Mouse (Mus musculus): ENCODE measurements around the gene Znhit2.
"Not testable (repeated sequence)": the region's sequence is repeated elsewhere in the genome, so short reads cannot be mapped to it uniquely, and the experiment has no call there.

Gene Znhit2

GRCm38 (mm10) chr19:6061021-6061533 lies at the start of gene Znhit2:
Znhit2 (plus strand) TSS chr19:6061192.
- in situ Hi-C loops (cut with MboI, MseI), result no loop called here

GRCm38 (mm10) chr19:6013691-6014090 lies 47.3 kb upstream of the Znhit2 start:
- in situ Hi-C loops (cut with MboI, MseI), result no loop called here

DNA sequence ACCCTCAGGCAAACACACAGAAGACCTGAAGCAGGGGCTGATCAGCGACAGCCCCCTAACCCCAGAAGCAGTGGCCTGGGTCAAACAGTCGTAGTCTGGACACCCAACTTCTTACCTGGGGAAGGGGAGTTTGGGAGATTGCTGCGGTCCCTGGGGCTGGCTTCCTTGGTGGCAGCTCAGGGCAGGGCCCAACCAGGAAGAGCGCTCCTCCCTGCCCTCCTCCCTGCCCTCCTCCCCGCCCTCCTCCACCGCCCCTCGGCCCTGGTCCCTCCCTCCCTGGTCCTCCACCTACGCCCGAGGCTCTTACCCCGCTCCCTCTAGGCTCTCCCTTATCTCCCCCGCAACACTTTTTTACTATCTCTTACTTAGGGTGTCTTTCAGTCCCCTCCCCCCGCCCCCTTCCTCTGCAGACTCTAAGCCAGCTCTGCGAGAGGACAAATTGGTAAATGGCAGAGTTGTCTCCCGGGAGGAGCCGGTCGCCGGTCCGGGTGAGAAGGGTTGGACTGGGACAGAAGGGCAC lies 45.9 kb upstream of the Znhit2 start:
- in situ Hi-C loops (cut with MboI, MseI), result no loop called here

DNA sequence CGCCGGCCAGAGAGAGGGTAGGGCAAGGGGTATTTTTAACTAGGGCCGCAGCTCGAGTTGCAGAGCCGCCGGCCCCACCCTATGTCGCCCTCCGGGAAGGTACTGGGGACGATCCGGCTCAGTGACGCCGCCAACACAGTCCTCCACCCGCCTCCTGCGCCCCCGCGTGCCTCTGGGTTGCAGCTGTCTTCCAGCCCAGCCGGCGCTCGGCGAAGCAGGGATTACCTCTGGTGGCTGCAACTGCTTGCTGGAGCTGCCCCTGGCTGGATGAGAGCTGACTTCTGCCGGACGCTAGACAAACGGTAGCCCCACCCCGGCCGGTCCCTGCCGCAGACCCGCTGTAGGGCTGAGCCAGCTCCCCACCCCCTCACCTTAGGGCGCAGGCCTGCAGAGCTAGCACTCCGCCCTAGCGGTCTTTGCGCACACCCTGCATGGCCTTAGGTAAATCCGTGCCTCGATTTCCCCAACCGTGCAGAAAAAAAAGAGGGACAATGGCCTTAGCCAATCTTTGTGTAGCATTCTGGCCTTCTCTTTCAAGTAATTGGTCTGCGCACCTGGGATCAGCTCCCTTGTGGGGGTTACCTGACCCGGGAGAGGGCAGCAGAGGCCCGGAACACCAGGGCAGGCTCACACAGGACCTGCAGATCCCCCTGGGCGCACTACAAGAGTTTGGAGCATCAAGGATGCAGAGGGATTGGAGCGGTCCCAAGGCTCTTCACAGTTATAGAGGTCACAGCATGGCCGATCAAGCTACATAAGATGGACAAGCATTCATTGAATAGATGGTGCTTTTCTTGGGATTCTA lies 45.3 kb upstream of the Znhit2 start, which contains the start of gene Capn1:
TSS of gene Capn1 (minus strand) at position 387 of the 805 bp plus-strand sequence.
- in situ Hi-C loops (cut with MboI, MseI), result no loop called here

DNA sequence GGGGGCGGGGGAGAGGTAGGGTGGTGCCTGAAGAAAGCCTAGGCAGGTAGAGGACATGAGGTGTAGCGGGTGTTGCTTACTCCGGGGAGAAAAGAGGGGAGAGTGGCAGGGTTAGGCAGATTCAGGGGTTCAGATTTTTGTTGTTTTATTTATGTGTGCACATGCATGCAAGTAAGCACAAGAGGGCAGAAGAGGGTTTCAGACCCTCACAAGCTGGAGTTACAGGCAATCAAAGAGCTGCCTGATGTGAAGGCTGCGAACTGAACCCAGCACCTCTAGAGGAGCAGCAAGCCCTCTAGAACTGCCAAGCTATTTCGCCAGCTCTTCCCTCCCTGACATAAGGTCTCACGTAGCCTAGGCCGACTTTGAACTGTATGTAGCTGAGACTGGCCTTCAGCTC lies 44.5 kb upstream of the Znhit2 start:
- in situ Hi-C loops (cut with MboI, MseI), result no loop called here

GRCm38 (mm10) chr19:6018142-6019089 lies 42.6 kb upstream of the Znhit2 start:
- in situ Hi-C loops (cut with MboI, MseI), result no loop called here

DNA sequence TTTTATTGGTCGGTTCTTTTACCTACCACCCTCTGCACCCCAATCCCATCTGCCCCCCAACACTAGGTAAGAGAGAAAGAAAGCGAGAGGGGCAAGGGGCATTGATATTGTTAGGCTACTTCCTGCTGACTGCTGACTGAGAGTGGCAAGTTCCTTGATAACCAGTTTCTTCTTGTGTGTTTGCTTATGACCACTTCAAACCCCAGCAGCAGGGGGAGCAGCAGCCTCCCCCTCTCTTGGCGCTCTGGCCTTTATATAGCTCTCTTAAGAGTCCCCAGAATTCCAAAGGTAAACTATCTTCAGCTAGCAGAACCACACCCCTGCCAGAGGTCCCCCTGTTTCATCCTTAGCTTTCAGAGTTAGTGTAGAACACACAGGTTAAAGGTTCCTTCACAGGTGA lies 40.7 kb upstream of the Znhit2 start:
- in situ Hi-C loops (cut with MboI, MseI), result no loop called here

DNA sequence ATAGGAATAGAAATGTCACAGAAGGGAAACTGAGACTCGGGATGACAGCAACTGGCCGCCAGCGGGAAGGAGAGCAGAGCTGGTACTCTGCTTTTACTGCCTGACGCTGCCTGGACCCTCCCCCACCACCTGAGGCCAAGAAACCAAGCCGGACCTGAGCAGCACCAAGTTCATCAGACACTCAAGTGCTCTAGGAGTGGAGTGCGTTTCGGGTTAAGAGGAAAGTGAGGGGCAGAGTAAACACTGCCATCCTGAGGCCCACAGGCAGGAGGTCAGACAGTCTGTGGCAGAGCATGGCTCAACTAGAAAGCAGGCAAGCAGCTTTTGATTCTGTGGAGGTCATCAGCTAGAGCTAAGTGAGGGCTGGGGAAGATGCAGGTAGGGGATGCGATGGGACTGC lies 37.9 kb upstream of the Znhit2 start:
- in situ Hi-C loops (cut with MboI, MseI), result no loop called here

DNA sequence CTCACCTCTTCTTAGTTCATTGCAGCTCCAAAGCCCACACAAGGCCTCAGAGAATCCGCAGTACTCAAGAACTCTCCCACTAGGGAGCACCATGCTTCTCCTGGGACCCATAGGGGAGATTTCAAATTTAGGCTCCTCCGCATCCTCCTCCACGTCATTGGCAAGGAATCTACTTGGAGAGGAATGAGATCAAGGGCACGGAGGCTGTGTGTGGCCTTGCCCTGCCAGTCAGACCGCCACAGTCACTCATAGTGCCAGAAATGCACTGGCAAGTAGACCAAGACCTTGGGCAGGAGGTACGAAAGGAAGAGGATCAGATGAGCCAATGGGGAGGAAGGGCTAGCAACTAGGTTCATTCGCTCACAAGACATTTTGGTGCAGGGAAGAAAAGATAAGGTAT lies 37.1 kb upstream of the Znhit2 start:
- in situ Hi-C loops (cut with MboI, MseI), result no loop called here

DNA sequence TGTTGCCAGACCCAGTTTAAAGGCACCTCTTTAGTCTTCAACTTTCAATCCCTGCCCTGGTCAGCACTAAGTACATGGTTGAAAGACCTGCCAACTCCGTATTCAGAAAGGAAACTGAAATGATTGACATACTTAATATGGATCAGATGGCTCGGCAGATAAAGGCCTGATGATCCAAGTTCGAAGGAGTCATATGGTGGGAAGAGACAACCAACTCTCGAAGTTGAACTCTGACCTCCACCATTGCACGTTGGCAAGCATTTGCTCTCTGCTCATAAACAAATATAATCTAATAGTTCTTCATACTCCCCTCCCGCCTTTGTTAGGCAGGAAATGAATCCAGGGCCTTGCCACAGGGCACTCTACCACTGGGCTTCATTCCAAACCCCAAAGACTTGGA lies 32.0 kb upstream of the Znhit2 start:
- in situ Hi-C loops (cut with MboI, MseI), result no loop called here

GRCm38 (mm10) chr19:6029426-6029825 lies 31.6 kb upstream of the Znhit2 start:
- in situ Hi-C loops (cut with MboI, MseI), result no loop called here

DNA sequence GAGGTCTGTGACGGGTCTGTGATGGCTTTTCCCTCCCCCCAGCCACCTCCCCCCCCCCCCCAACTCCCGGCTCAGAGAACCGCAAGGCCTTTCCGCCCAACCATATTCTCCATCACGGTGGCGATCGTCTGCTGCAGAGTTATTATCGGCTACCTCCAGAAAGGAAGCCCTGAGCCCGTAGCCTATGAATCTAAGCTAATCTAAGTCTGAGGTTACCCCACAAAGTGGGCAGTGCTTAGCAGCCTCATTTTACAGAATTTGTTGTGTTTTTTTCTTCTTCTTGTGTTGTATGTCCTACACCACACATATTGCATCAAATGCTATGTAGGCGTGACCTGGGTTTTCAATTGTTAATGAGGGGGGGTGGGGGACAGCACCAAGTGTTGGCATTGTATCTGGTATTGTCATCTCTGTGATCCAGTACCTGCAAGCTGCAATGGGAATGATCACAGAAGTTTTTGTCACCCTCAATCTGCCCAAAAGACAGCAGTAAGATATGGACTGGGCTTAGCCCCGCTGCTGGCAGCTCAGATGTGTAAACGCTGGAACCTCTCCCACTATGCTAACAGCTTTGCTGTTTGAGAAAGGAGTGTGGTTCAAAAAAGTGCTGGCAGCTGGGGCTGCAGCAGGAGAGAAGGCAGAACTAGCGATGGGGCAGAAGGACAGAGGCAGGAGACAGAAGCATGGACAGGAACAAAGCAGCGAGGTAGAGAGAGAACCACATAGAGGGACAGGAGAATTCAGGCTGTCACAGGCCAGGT lies 30.3 kb upstream of the Znhit2 start:
- in situ Hi-C loops (cut with MboI, MseI), result no loop called here

- in situ Hi-C loops (cut with MboI, MseI), result no loop called here
Measured at GRCm38 (mm10) chr19:6035966-6036585, 24.9 kb upstream of the Znhit2 start.

- in situ Hi-C loops (cut with MboI, MseI), result no loop called here
Measured at GRCm38 (mm10) chr19:6037695-6038094, 23.3 kb upstream of the Znhit2 start.

DNA sequence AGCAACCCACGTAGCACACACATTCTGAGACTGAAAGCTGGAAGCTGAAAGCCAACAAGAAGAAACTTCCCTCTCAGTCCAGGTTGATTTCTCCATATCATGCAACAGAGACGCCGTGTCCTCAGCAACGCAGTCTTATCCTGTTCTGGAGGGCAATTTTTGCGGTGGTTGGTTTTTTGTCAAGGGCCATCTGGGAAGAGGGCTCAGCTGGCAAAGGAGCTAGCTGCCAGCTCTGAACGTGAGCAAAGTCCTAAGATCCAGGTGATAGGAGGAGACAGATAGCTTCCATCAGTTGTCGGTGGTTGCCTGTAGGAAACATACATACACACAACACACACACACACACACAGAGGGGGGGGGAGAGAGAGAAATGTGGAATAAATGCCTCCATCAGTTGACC lies 22.7 kb upstream of the Znhit2 start:
- in situ Hi-C loops (cut with MboI, MseI), result no loop called here

GRCm38 (mm10) chr19:6040002-6040401 lies 21.0 kb upstream of the Znhit2 start:
- in situ Hi-C loops (cut with MboI, MseI), result no loop called here

DNA sequence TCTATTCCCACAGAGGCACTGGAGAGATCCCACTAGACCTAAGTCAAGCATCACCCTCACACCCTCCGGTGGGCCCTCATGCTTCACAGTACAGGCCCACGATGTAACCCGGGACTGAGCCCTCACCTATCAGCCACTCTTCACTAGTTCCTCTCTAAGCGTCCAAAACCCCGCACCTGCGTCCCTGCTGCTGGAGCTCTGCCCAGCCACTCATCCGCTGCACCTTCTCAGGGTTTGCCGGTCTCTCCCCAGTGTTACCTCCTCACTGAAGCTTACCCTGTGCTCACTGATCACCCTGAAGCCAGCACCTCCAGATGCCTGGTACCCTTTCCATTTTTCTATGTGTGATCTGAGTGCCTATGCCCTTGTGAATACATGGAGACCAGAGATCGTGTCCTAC lies 18.7 kb upstream of the Znhit2 start:
- in situ Hi-C loops (cut with MboI, MseI), result no loop called here

DNA sequence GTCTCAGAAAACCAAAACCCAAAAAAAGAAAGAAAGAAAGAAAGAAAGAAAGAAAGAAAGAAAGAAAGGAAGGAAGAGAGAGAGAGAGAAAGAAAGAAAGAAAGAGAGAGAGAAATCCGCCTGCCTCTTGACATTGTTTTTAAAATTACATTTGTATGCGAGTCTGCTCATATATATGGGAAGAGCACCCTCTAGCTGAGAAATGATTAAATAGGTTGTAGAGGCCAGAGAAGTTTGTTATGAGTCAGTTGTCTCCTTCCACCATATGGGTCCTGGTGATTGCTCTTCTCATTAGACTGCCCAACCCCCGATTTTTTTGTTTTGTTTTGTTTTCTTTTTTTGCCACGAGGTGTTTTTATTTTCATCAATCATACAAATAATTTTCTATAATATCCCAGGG lies 16.9 kb upstream of the Znhit2 start:
- in situ Hi-C loops (cut with MboI, MseI), result not testable (repeated sequence)

- in situ Hi-C loops (cut with MboI, MseI), result no loop called here
Measured at GRCm38 (mm10) chr19:6045366-6046293, 15.4 kb upstream of the Znhit2 start.

Data from regulatory T cell (primary cell).